Mouse (Mus musculus) brain, embryonic 14.5 days (tissue): ENCODE results near the gene Gramd4.

Experiments
- CTCF ChIP-seq: fragments of 200-500 bp; IDR thresholded peaks from 2 replicates; pipeline ENCODE4 v1.5.1; 2012; ENCODE audit warnings: inconsistent platforms, mild to moderate bottlenecking, moderate library complexity, borderline replicate concordance; ENCODE audit not compliant: insufficient read depth, insufficient read length; ENCODE audit errors: extremely low read depth
- POLR2A ChIP-seq: fragments of 200-500 bp; IDR thresholded peaks from 2 replicates; pipeline ENCODE4 v1.6.1; 2012; ENCODE audit warnings: mild to moderate bottlenecking, inconsistent platforms, borderline replicate concordance; ENCODE audit not compliant: poor library complexity, insufficient read depth, insufficient read length, severe bottlenecking; ENCODE audit errors: extremely low read depth

DNA sequence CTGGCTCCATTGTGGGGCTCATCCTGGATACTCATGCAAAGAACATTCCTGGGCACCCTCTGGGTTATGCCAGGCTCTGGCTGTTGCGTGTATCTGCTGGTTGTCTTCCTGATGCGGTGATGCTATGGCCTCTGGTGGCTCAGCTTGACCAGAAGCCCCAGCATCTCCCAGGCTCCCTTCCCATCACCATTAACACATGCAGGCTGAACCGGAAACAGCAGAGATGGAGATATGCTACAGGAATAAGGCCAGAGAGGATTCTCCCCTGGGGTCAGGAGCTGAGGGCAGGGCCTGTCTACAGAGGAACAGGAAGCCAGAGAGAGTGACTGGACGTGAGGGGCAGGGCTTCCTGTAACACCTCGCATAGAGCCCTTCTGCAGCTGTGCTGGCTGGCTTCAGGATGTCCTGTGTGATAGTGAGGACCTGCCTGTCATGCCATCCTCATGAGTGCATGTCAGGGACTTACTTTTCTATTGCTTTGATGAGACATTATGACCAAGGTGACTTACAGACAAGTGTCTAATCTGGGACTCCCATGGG is 1.2 kb upstream of the Gramd4 start:
- TF ChIP-seq POLR2A (no peak), CTCF (no peak)
